Mouse (Mus musculus): ENCODE results near the gene N4bp2. TPM values are rescaled to one million over a fixed set of nuclear protein-coding genes. Genes with fewer than 3 reads are reported as not detected.

N4bp2 gene
- polyA plus RNA-seq, 1 experiment from 2014 or later = 34.5 TPM

DNA sequence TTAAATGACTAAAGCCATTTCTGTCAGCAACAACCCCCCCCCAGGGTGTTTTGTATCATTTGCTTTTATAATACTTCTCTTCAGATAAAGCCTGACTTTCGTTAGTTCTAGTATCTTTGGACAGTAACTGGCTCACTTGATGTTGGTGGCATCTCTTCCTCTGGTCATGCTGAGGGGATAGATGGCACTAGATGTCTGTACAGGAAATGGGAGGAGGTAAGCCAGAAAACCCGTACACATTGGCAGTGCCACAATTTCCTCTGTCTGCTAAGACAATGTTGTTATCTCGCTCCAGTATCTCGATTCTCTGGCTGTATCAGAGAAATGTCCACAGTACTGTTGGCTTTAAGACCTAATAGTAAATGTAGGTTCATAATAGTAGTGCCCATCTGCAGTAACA is 109.9 kb downstream of the N4bp2 start:
- 85% methylated on average over 4 of the region's 4 CpGs for WGBS
- Histone ChIP-seq H3K4me2 (replicated peaks) (no peak overlapping the region), H3K4me3 (no peak overlapping the region)

DNA sequence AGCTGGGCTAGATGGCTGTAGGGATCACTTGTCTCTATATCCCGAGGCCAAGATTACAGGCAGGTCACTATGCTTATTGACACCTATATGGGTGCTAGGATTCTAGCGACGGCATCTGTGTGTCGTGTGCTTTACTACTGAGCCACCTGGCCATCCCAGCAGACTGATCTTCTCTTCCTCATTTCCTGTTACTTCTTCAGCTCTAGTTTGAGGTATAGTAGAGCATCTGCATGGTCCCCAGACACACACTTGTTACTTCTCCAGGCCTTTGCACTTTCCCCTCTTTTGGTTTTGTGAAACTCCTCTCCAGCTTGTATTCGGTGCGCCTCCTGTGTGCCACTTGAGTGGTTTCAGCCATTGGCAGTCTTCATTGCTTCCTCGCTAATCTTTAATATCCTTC is 111.9 kb downstream of the N4bp2 start:
- H3K36me3 ChIP-seq = no peaks in the 10 kb centered on the region
- WGBS = 93% methylated on average over 7 of the region's 7 CpGs
- no peak overlapping the region for H3K27ac ChIP-seq (replicated peaks)
- no peak overlapping the region for H3K9ac ChIP-seq (replicated peaks)
- H3K4me1 ChIP-seq = no peaks in the 10 kb centered on the region
- ATAC-seq (ENCODE audit: low FRiP score, low read depth) = no peak
- H3K4me3 ChIP-seq = no peak overlapping the region
- H3K4me2 ChIP-seq (replicated peaks) = no peak overlapping the region
- no peaks in the 10 kb centered on the region for H3K27me3 ChIP-seq
- H3K9me3 ChIP-seq = no peaks in the 10 kb centered on the region

More for the DNA sequence above, 109.9 kb downstream of the N4bp2 start:
- Histone ChIP-seq H3K9me3 (no peaks in the 10 kb centered on the region), H3K27me3 (no peaks in the 10 kb centered on the region), H3K36me3 (no peaks in the 10 kb centered on the region), H3K4me1 (no peaks in the 10 kb centered on the region), H3K9ac (replicated peaks) (no peak overlapping the region), H3K27ac (replicated peaks) (no peak overlapping the region)
- ATAC-seq (ENCODE audit: low FRiP score, low read depth) = no peak

- Histone ChIP-seq H3K36me3 (no peaks in the 10 kb centered on the region), H3K4me2 (replicated peaks) (no peak overlapping the region), H3K4me3 (no peak overlapping the region), H3K9me3 (no peaks in the 10 kb centered on the region), H3K4me1 (no peaks in the 10 kb centered on the region), H3K9ac (replicated peaks) (no peak overlapping the region), H3K27ac (replicated peaks) (no peak overlapping the region), H3K27me3 (no peaks in the 10 kb centered on the region)
- 78% methylated on average over 3 of the region's 3 CpGs for WGBS
- no peak for ATAC-seq (ENCODE audit: low FRiP score, low read depth)
These were observed 115.0 kb downstream of the N4bp2 start for GRCm38 (mm10) chr5:65878367-65878766.

Other genes with a start within 250 kb of the N4bp2 start
- gene Smim14, start 226.3 kb upstream of the N4bp2 start, polyA plus RNA-seq (2016; fragmentation: Nextera tagmentation; extraction: Ambion mirVana) = 117 and 118 TPM in 2 replicates
- 175 and 178 TPM in 2 replicates for gene Ube2k, start 226.3 kb upstream of the N4bp2 start, polyA plus RNA-seq (2016; fragmentation: Nextera tagmentation; extraction: Ambion mirVana)
- gene Pds5a, start 65.2 kb upstream of the N4bp2 start, polyA plus RNA-seq (2016; fragmentation: Nextera tagmentation; extraction: Ambion mirVana) = 114 and 131 TPM in 2 replicates
- 0.31 and 0.47 TPM in 2 replicates for gene Rhoh, start 97.7 kb downstream of the N4bp2 start, polyA plus RNA-seq (2016; fragmentation: Nextera tagmentation; extraction: Ambion mirVana)
- gene Chrna9, start 171.4 kb downstream of the N4bp2 start, polyA plus RNA-seq (2016; fragmentation: Nextera tagmentation; extraction: Ambion mirVana) = not detected in 2 replicates
- gene 9130230L23Rik, start 240.8 kb downstream of the N4bp2 start, polyA plus RNA-seq (2016; fragmentation: Nextera tagmentation; extraction: Ambion mirVana) = not detected in 2 replicates

Data from midbrain, embryonic 12.5 days (tissue).